Mouse (Mus musculus): ENCODE results near the gene 1700029I15Rik. TPM values are rescaled to one million over a fixed set of nuclear protein-coding genes. Genes with fewer than 3 reads are reported as not detected.
"Not testable (repeated sequence)": the region's sequence is repeated elsewhere in the genome, so short reads cannot be mapped to it uniquely, and the experiment has no call there.

1700029I15Rik gene
- total RNA-seq, 1 experiment, result 1.3 TPM

DNA sequence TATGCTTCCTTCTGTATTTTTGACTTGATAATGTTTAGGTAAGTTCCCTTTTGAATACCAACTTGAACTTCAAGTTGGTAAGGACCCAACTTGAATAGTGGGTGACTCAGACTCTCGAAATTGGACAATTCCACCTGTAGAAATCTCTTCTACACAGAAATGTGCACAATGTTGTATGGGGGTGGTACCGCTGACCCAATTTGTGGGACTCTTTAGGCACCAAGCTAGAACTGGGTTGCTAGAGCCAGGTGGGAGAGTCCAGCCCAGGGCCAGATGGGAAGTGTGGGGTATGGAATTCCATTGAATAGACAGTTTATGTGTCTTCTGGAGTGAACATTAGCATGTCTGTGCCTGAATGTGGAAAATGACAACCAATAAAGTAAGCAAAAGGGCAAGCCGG is 13.2 kb downstream of the 1700029I15Rik start:
- no peaks in the 10 kb centered on the region for H3K9me3 ChIP-seq (ENCODE audit: control insufficient read depth, insufficient read depth, low read depth, low read length)
- no peaks in the 10 kb centered on the region; the same call in 1 of the 2 replicates for H3K36me3 ChIP-seq (ENCODE audit: control insufficient read depth, insufficient read depth, low read length, poor library complexity, severe bottlenecking)
- no peak for DNase-seq (ENCODE audit: low read depth, low spot score)
- no peak overlapping the region for H3K9ac ChIP-seq (ENCODE audit: insufficient read depth, low read depth, low read length, poor library complexity, severe bottlenecking)
- peaks cover 0 to 5% of the 10 kb centered on the region in 2 experiments; a peak in 1 of 4 replicates for H3K4me1 ChIP-seq (ENCODE audit: control insufficient read depth in 2 of 2, insufficient read depth in 2 of 2, low read length in 2 of 2, poor library complexity in 1 of 2)
- in situ Hi-C loops (cut with MboI; ENCODE audit: low sequenced_read_pairs in 2 of 2, unreplicated experiment in 2 of 2), result no loop called here
- H3K27ac ChIP-seq (ENCODE audit: insufficient read depth, low read depth, low read length, poor library complexity, severe bottlenecking), result no peak overlapping the region
- no peak overlapping the region for H3K4me3 ChIP-seq (ENCODE audit: insufficient read depth in 1 of 2, low read depth in 1 of 2, low read length in 2 of 2, poor library complexity in 1 of 2, severe bottlenecking in 1 of 2)
- TF ChIP-seq HCFC1 (IDR thresholded peaks at IDR 0.05; ENCODE audit: borderline replicate concordance, insufficient read depth, low read length) (no peak), MAFK (IDR thresholded peaks at IDR 0.05; ENCODE audit: insufficient read depth, low read depth, low read length) (no peak), ZNF384 (IDR thresholded peaks at IDR 0.05; ENCODE audit: low read depth, low read length) (no peak), CHD2 (IDR thresholded peaks at IDR 0.05; ENCODE audit: low read depth, low read length) (no peak), ZC3H11A (IDR thresholded peaks at IDR 0.05; ENCODE audit: borderline replicate concordance, low read depth, low read length) (no peak)

DNA sequence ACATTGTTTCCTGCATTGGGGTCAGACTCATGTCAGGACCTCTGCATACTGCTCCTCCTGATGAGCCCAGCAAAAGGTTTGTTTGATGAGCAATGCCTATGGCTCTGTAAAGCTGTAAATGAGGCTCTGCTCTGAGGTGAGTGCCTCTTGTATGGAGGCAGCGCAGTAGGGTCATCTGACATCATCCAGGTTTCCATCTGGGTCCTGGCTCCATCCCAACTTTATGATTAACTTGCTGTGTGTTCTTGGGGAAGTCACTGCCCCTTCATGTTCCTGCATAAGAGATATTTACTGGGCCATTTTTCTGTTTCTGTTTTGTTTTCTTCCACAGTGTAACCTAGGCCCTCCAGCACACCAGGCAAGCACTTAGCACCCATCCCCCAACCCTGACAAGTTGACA is 15.1 kb downstream of the 1700029I15Rik start:
- in situ Hi-C loops (cut with MboI; ENCODE audit: low sequenced_read_pairs in 2 of 2, unreplicated experiment in 2 of 2), result no loop called here
- H3K27ac ChIP-seq (ENCODE audit: insufficient read depth, low read depth, low read length, poor library complexity, severe bottlenecking), result no peak overlapping the region
- TF ChIP-seq HCFC1 (IDR thresholded peaks at IDR 0.05; ENCODE audit: borderline replicate concordance, insufficient read depth, low read length) (no peak), CHD2 (IDR thresholded peaks at IDR 0.05; ENCODE audit: low read depth, low read length) (no peak), MAFK (IDR thresholded peaks at IDR 0.05; ENCODE audit: insufficient read depth, low read depth, low read length) (no peak), ZC3H11A (IDR thresholded peaks at IDR 0.05; ENCODE audit: borderline replicate concordance, low read depth, low read length) (no peak), ZNF384 (IDR thresholded peaks at IDR 0.05; ENCODE audit: low read depth, low read length) (no peak)
- H3K9me3 ChIP-seq (ENCODE audit: control insufficient read depth, insufficient read depth, low read depth, low read length), result no peaks in the 10 kb centered on the region
- no peak overlapping the region for H3K9ac ChIP-seq (ENCODE audit: insufficient read depth, low read depth, low read length, poor library complexity, severe bottlenecking)
- no peak overlapping the region for H3K4me3 ChIP-seq (ENCODE audit: insufficient read depth in 1 of 2, low read depth in 1 of 2, low read length in 2 of 2, poor library complexity in 1 of 2, severe bottlenecking in 1 of 2)
- no peaks in the 10 kb centered on the region for H3K36me3 ChIP-seq (ENCODE audit: control insufficient read depth, insufficient read depth, low read length, poor library complexity, severe bottlenecking)
- peaks cover 0 to 6% of the 10 kb centered on the region in 2 experiments; a peak in 1 of 4 replicates for H3K4me1 ChIP-seq (ENCODE audit: control insufficient read depth in 2 of 2, insufficient read depth in 2 of 2, low read length in 2 of 2, poor library complexity in 1 of 2)
- no peak for DNase-seq (ENCODE audit: low read depth, low spot score)

DNA sequence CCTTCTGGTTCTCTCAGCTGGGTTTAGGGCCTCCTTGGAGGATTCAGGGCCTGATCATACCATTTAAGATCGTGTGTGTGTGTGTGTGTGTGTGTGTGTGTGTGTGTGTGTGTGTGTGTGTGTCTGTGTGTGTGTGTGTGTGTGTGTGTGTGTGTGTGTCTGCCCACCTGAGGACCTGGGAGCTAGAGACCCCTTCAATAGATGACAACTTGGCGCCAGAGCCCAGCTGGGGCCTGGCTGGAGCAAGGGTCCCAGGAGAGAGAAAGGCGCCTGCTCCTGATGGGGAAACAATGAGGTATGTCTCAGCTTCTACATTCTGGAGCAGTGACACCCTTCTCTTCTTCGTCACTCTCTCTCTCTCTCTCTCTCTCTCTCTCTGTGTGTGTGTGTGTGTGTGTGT is 17.5 kb downstream of the 1700029I15Rik start:
- H3K4me3 ChIP-seq (ENCODE audit: insufficient read depth in 1 of 2, low read depth in 1 of 2, low read length in 2 of 2, poor library complexity in 1 of 2, severe bottlenecking in 1 of 2); H3K9me3 ChIP-seq (ENCODE audit: control insufficient read depth, insufficient read depth, low read depth, low read length); H3K27ac ChIP-seq (ENCODE audit: insufficient read depth, low read depth, low read length, poor library complexity, severe bottlenecking); H3K36me3 ChIP-seq (ENCODE audit: control insufficient read depth, insufficient read depth, low read length, poor library complexity, severe bottlenecking); H3K4me1 ChIP-seq (ENCODE audit: control insufficient read depth in 2 of 2, insufficient read depth in 2 of 2, low read length in 2 of 2, poor library complexity in 1 of 2); H3K9ac ChIP-seq (ENCODE audit: insufficient read depth, low read depth, low read length, poor library complexity, severe bottlenecking); DNase-seq (ENCODE audit: low read depth, low spot score); in situ Hi-C loops (cut with MboI; ENCODE audit: low sequenced_read_pairs in 2 of 2, unreplicated experiment in 2 of 2): not testable (repeated sequence)

GRCm38 (mm10) chr2:92400682-92401081 is 18.3 kb downstream of the 1700029I15Rik start:
- no peaks in the 10 kb centered on the region for H3K9me3 ChIP-seq (ENCODE audit: control insufficient read depth, insufficient read depth, low read depth, low read length)
- no peak overlapping the region for H3K27ac ChIP-seq (ENCODE audit: insufficient read depth, low read depth, low read length, poor library complexity, severe bottlenecking)
- DNase-seq (ENCODE audit: low read depth, low spot score), result no peak
- H3K4me1 ChIP-seq (ENCODE audit: control insufficient read depth in 2 of 2, insufficient read depth in 2 of 2, low read length in 2 of 2, poor library complexity in 1 of 2), result peaks cover 0 to 3% of the 10 kb centered on the region in 2 experiments; a peak in 1 of 4 replicates
- in situ Hi-C loops (cut with MboI; ENCODE audit: low sequenced_read_pairs in 2 of 2, unreplicated experiment in 2 of 2), result no loop called here
- H3K4me3 ChIP-seq (ENCODE audit: insufficient read depth in 1 of 2, low read depth in 1 of 2, low read length in 2 of 2, poor library complexity in 1 of 2, severe bottlenecking in 1 of 2), result peak overlapping the region; percentile 71 to 85
- H3K9ac ChIP-seq (ENCODE audit: insufficient read depth, low read depth, low read length, poor library complexity, severe bottlenecking), result peak overlapping the region; percentile 80
- TF ChIP-seq HCFC1 (IDR thresholded peaks at IDR 0.05; ENCODE audit: borderline replicate concordance, insufficient read depth, low read length), result no peak
- TF ChIP-seq MAFK (IDR thresholded peaks at IDR 0.05; ENCODE audit: insufficient read depth, low read depth, low read length), result no peak
- no peak for TF ChIP-seq ZC3H11A (IDR thresholded peaks at IDR 0.05; ENCODE audit: borderline replicate concordance, low read depth, low read length)
- no peak for TF ChIP-seq CHD2 (IDR thresholded peaks at IDR 0.05; ENCODE audit: low read depth, low read length)
- TF ChIP-seq ZNF384 (IDR thresholded peaks at IDR 0.05; ENCODE audit: low read depth, low read length), result no peak
- peaks cover 12% of the 10 kb centered on the region for H3K36me3 ChIP-seq (ENCODE audit: control insufficient read depth, insufficient read depth, low read length, poor library complexity, severe bottlenecking)

GRCm38 (mm10) chr2:92401091-92401561 is 18.8 kb downstream of the 1700029I15Rik start, which contains the start of gene Mapk8ip1:
TSS of gene Mapk8ip1 (minus strand) at chr2:92401263.
- peaks cover 12% of the 10 kb centered on the region for H3K36me3 ChIP-seq (ENCODE audit: control insufficient read depth, insufficient read depth, low read length, poor library complexity, severe bottlenecking)
- no peak for DNase-seq (ENCODE audit: low read depth, low spot score)
- H3K9ac ChIP-seq (ENCODE audit: insufficient read depth, low read depth, low read length, poor library complexity, severe bottlenecking), result peak within 1 kb of the TSS; percentile 80
- peak within 1 kb of the TSS; percentile 71 to 85 for H3K4me3 ChIP-seq (ENCODE audit: insufficient read depth in 1 of 2, low read depth in 1 of 2, low read length in 2 of 2, poor library complexity in 1 of 2, severe bottlenecking in 1 of 2)
- TF ChIP-seq ZC3H11A (IDR thresholded peaks at IDR 0.05; ENCODE audit: borderline replicate concordance, low read depth, low read length) (no peak), CHD2 (IDR thresholded peaks at IDR 0.05; ENCODE audit: low read depth, low read length) (no peak), ZNF384 (IDR thresholded peaks at IDR 0.05; ENCODE audit: low read depth, low read length) (no peak), MAFK (IDR thresholded peaks at IDR 0.05; ENCODE audit: insufficient read depth, low read depth, low read length) (no peak), HCFC1 (IDR thresholded peaks at IDR 0.05; ENCODE audit: borderline replicate concordance, insufficient read depth, low read length) (no peak)
- no peaks in the 10 kb centered on the region for H3K9me3 ChIP-seq (ENCODE audit: control insufficient read depth, insufficient read depth, low read depth, low read length)
- H3K27ac ChIP-seq (ENCODE audit: insufficient read depth, low read depth, low read length, poor library complexity, severe bottlenecking), result no peak within 1 kb of the TSS
- H3K4me1 ChIP-seq (ENCODE audit: control insufficient read depth in 2 of 2, insufficient read depth in 2 of 2, low read length in 2 of 2, poor library complexity in 1 of 2), result peaks cover 0 to 3% of the 10 kb centered on the region in 2 experiments; a peak in 1 of 4 replicates
- in situ Hi-C loops (cut with MboI; ENCODE audit: low sequenced_read_pairs in 2 of 2, unreplicated experiment in 2 of 2), result no loop called here
